Comparison of ENCODE assay signal across 2 mouse cellular contexts in the genomic region with DNA sequence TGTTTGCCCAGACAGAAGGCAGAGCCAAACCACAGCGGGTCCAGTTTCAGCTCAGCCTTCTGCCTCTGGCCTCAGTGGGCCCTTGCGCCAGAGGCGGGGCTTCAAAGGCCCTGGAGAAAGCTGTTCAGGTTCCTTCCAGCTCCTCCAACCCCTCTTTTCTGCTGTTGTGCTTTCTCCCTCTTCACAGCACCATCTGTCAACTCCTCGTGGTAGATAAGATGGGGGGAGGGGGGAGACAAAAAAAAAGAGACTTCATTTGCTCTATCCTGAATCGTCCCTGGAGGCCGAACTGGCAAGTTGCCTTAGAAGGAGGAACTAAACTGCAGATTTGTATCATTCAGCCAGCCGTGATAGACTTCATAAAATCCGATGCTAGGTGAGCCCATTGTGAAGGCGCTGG.
TF ChIP-seq lines count a peak whose summit lies in the region.

No protein-coding gene starts in this region.

TF ChIP-seq in CH12.LX, 34 proteins besides CTCF, POLR2A, EP300 and RAD21:
- TF ChIP-seq TBP (conservative IDR thresholded peaks at IDR 0.05; ENCODE audit: low read depth, low read length), result no peak
- TF ChIP-seq SMC3 (IDR thresholded peaks at IDR 0.05; ENCODE audit: low read depth, low read length), result no peak
- no peak for TF ChIP-seq ZC3H11A (IDR thresholded peaks at IDR 0.05; ENCODE audit: low read depth, low read length)
- TF ChIP-seq BHLHE40 (IDR thresholded peaks at IDR 0.05; ENCODE audit: low read depth, low read length), result no peak
- no peak for TF ChIP-seq HCFC1 (IDR thresholded peaks at IDR 0.05; ENCODE audit: low read depth, low read length)
- no peak for TF ChIP-seq NELFE (IDR thresholded peaks at IDR 0.05; ENCODE audit: low read depth, low read length)

TF ChIP-seq in MEL, 35 proteins besides CTCF, POLR2A, EP300 and RAD21:
- TF ChIP-seq CHD1 (IDR thresholded peaks at IDR 0.05; ENCODE audit: low read depth, low read length) (no peak), ETS1 (IDR thresholded peaks at IDR 0.05; ENCODE audit: low read depth, low read length) (no peak)
